Mouse (Mus musculus): ENCODE measurements around the gene Cep135. TPM values are rescaled to one million over a fixed set of nuclear protein-coding genes. Genes with fewer than 3 reads are reported as not detected.

The Cep135 gene
- polyA plus RNA-seq, 1 experiment from 2014 or later: 6.8 TPM

DNA sequence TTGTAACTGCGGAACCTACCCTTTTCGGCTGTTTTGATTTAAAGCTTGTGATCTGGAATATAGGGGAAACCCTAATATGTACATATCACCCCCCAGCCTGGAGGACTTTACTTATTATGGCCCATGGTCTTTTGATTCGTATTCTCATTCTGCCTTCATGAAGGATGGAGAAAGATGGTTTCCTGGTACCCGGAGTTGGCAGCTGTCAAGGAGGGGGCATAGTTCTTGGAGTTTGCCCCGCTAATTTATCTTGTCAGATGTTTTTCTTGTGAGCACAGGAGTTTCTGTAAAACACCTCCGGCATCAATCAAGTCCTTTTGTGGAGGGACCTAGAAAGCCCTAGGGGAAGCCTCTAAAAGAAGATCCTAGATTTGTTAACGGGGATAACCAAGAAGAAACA is 813 bp downstream of the Cep135 start:
- Histone ChIP-seq H3K4me3 (ENCODE audit: low read depth, low read length) (peak overlapping the region; percentile 86), H3K4me2 (ENCODE audit: low read depth, low read length) (peak overlapping the region; percentile 66), H3K27ac (replicated peaks; ENCODE audit: low read depth, low read length) (peak overlapping the region; percentile 88), H3K4me1 (ENCODE audit: control insufficient read depth, insufficient read depth, low read length) (peaks cover 7% of the 10 kb centered on the region; the same call in 1 of the 2 replicates), H3K36me3 (ENCODE audit: control insufficient read depth, insufficient read depth, low read length) (peaks cover 25% of the 10 kb centered on the region), H3K9me3 (ENCODE audit: control insufficient read depth, low read length) (no peaks in the 10 kb centered on the region), H3K27me3 (replicated peaks; ENCODE audit: control insufficient read depth, insufficient read depth, low read length) (no peaks in the 10 kb centered on the region), H3K9ac (ENCODE audit: low read depth, low read length) (peak overlapping the region; percentile 90)
- ATAC-seq (ENCODE audit: low read depth) (no peak), DNase-seq (ENCODE audit: low spot score) (no peak)
- WGBS: 4% methylated on average over 7 of the region's 7 CpGs

GRCm38 (mm10) chr5:76590009-76590408 is 1.5 kb downstream of the Cep135 start:
- peaks cover 7% of the 10 kb centered on the region; the same call in 1 of the 2 replicates for H3K4me1 ChIP-seq (ENCODE audit: control insufficient read depth, insufficient read depth, low read length)
- no peak overlapping the region for H3K9ac ChIP-seq (ENCODE audit: low read depth, low read length)
- H3K9me3 ChIP-seq (ENCODE audit: control insufficient read depth, low read length): no peaks in the 10 kb centered on the region
- no peak for ATAC-seq (ENCODE audit: low read depth)
- peaks cover 32% of the 10 kb centered on the region for H3K36me3 ChIP-seq (ENCODE audit: control insufficient read depth, insufficient read depth, low read length)
- no peaks in the 10 kb centered on the region for H3K27me3 ChIP-seq (replicated peaks; ENCODE audit: control insufficient read depth, insufficient read depth, low read length)
- H3K27ac ChIP-seq (replicated peaks; ENCODE audit: low read depth, low read length): no peak overlapping the region
- 0 out of 2 replicates have a peak overlapping the region, but pooled peaks have one; percentile 86 for H3K4me3 ChIP-seq (ENCODE audit: low read depth, low read length)
- peak overlapping the region; percentile 66; the same call in 1 of the 2 replicates for H3K4me2 ChIP-seq (ENCODE audit: low read depth, low read length)
- 83% methylated on average over 2 of the region's 2 CpGs for WGBS
- DNase-seq (ENCODE audit: low spot score): no peak

- ATAC-seq (ENCODE audit: low read depth): no peak
- Histone ChIP-seq H3K36me3 (ENCODE audit: control insufficient read depth, insufficient read depth, low read length) (peaks cover 49% of the 10 kb centered on the region), H3K27me3 (replicated peaks; ENCODE audit: control insufficient read depth, insufficient read depth, low read length) (no peaks in the 10 kb centered on the region), H3K4me2 (ENCODE audit: low read depth, low read length) (no peak overlapping the region), H3K27ac (replicated peaks; ENCODE audit: low read depth, low read length) (no peak overlapping the region), H3K9ac (ENCODE audit: low read depth, low read length) (no peak overlapping the region), H3K4me3 (ENCODE audit: low read depth, low read length) (no peak overlapping the region), H3K9me3 (ENCODE audit: control insufficient read depth, low read length) (no peaks in the 10 kb centered on the region), H3K4me1 (ENCODE audit: control insufficient read depth, insufficient read depth, low read length) (peaks cover 7% of the 10 kb centered on the region; the same call in 1 of the 2 replicates)
- WGBS: 59% methylated on average over 9 of the region's 9 CpGs
- DNase-seq (ENCODE audit: low spot score): no peak
Observed at GRCm38 (mm10) chr5:76591885-76592284, 3.4 kb downstream of the Cep135 start.

DNA sequence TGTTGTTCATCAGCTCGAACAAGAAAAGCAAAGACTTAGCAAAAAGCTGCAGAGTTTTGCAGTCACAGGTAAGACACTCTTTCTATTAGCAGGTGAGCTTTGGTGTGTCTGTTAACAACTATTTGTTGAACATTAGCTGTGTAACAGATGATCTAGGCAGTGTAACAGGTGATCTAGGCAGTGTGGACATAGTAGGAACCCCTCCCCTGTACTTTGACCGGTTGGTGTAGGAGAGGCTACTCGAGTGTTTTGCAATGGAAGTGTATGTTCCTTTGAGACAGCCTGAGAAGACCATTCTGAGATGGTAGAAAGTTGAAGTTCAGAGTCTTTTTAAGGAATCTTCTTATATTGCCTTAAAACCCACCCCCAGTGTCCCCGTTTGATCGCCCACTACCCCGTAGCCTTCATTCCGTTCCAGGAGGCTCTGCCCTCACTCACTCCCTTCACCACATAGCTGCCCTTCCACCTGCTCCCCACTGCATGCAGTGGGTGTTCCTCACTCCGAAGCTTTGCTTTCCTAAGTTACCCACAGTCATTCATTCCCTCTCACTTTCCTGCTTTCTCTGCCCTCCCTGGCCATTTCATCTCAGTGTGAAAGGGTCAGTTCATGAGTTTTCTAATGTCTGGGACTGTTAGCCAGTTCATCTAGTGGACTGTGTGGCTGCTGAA is 21.3 kb downstream of the Cep135 start:
- DNase-seq (ENCODE audit: low spot score) (no peak), ATAC-seq (ENCODE audit: low read depth) (no peak)
- H3K27me3 ChIP-seq (replicated peaks; ENCODE audit: control insufficient read depth, insufficient read depth, low read length): no peaks in the 10 kb centered on the region
- no peaks in the 10 kb centered on the region for H3K4me1 ChIP-seq (ENCODE audit: control insufficient read depth, insufficient read depth, low read length)
- no peaks in the 10 kb centered on the region for H3K9me3 ChIP-seq (ENCODE audit: control insufficient read depth, low read length)
- no peak overlapping the region for H3K4me2 ChIP-seq (ENCODE audit: low read depth, low read length)
- H3K36me3 ChIP-seq (ENCODE audit: control insufficient read depth, insufficient read depth, low read length): peaks cover 79% of the 10 kb centered on the region
- WGBS: 93% methylated on average over 8 of the region's 8 CpGs
- H3K4me3 ChIP-seq (ENCODE audit: low read depth, low read length): no peak overlapping the region
- H3K27ac ChIP-seq (replicated peaks; ENCODE audit: low read depth, low read length): no peak overlapping the region
- no peak overlapping the region for H3K9ac ChIP-seq (ENCODE audit: low read depth, low read length)

GRCm38 (mm10) chr5:76612867-76613499 is 24.5 kb downstream of the Cep135 start:
- peak; percentile 41 for DNase-seq (ENCODE audit: low spot score)

DNA sequence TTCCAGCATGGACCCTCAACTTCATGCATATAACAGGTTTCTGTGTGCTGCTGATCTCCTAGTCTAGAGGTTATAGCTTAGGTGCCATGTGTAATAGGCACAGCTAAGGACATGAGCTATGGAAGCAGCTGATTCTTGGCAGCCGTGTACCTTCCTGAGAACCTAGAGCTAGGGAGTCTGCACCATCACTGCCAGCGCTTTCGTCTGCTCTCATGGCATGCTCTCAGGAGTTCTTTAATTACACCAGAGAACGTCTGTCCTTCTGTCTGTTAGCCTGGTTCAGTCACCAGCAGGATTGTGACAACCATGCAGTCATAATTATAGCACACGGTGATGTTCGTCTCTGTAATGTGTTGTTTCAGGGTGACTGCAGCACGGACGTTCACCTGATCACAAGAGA is 26.8 kb downstream of the Cep135 start:
- no peak overlapping the region for H3K9ac ChIP-seq (ENCODE audit: low read depth, low read length)
- no peak overlapping the region for H3K27ac ChIP-seq (replicated peaks; ENCODE audit: low read depth, low read length)
- ATAC-seq (ENCODE audit: low read depth) (no peak), DNase-seq (ENCODE audit: low spot score) (no peak)
- no peak overlapping the region for H3K4me2 ChIP-seq (ENCODE audit: low read depth, low read length)
- H3K27me3 ChIP-seq (replicated peaks; ENCODE audit: control insufficient read depth, insufficient read depth, low read length): no peaks in the 10 kb centered on the region
- H3K36me3 ChIP-seq (ENCODE audit: control insufficient read depth, insufficient read depth, low read length): peaks cover 86% of the 10 kb centered on the region
- WGBS: 89% methylated on average over 8 of the region's 8 CpGs
- H3K9me3 ChIP-seq (ENCODE audit: control insufficient read depth, low read length): no peaks in the 10 kb centered on the region
- H3K4me1 ChIP-seq (ENCODE audit: control insufficient read depth, insufficient read depth, low read length): no peaks in the 10 kb centered on the region
- no peak overlapping the region for H3K4me3 ChIP-seq (ENCODE audit: low read depth, low read length)

More at GRCm38 (mm10) chr5:76612867-76613499, 24.5 kb downstream of the Cep135 start:
- Histone ChIP-seq H3K4me2 (ENCODE audit: low read depth, low read length) (no peak overlapping the region), H3K9me3 (ENCODE audit: control insufficient read depth, low read length) (no peaks in the 10 kb centered on the region), H3K4me1 (ENCODE audit: control insufficient read depth, insufficient read depth, low read length) (no peaks in the 10 kb centered on the region), H3K27ac (replicated peaks; ENCODE audit: low read depth, low read length) (no peak overlapping the region), H3K27me3 (replicated peaks; ENCODE audit: control insufficient read depth, insufficient read depth, low read length) (no peaks in the 10 kb centered on the region), H3K4me3 (ENCODE audit: low read depth, low read length) (no peak overlapping the region), H3K36me3 (ENCODE audit: control insufficient read depth, insufficient read depth, low read length) (peaks cover 78% of the 10 kb centered on the region), H3K9ac (ENCODE audit: low read depth, low read length) (no peak overlapping the region)
- ATAC-seq (ENCODE audit: low read depth): no peak
- WGBS: 69% methylated on average over 6 of the region's 6 CpGs

- Histone ChIP-seq H3K9ac (ENCODE audit: low read depth, low read length) (no peak overlapping the region), H3K4me3 (ENCODE audit: low read depth, low read length) (no peak overlapping the region), H3K27ac (replicated peaks; ENCODE audit: low read depth, low read length) (no peak overlapping the region), H3K27me3 (replicated peaks; ENCODE audit: control insufficient read depth, insufficient read depth, low read length) (no peaks in the 10 kb centered on the region), H3K4me1 (ENCODE audit: control insufficient read depth, insufficient read depth, low read length) (no peaks in the 10 kb centered on the region), H3K36me3 (ENCODE audit: control insufficient read depth, insufficient read depth, low read length) (peaks cover 78% of the 10 kb centered on the region), H3K4me2 (ENCODE audit: low read depth, low read length) (no peak overlapping the region), H3K9me3 (ENCODE audit: control insufficient read depth, low read length) (no peaks in the 10 kb centered on the region)
- ATAC-seq (ENCODE audit: low read depth) (no peak), DNase-seq (ENCODE audit: low spot score) (no peak)
- WGBS: 83% methylated on average over 2 of the region's 2 CpGs
Observed at GRCm38 (mm10) chr5:76616196-76616747, 27.8 kb downstream of the Cep135 start.

DNA sequence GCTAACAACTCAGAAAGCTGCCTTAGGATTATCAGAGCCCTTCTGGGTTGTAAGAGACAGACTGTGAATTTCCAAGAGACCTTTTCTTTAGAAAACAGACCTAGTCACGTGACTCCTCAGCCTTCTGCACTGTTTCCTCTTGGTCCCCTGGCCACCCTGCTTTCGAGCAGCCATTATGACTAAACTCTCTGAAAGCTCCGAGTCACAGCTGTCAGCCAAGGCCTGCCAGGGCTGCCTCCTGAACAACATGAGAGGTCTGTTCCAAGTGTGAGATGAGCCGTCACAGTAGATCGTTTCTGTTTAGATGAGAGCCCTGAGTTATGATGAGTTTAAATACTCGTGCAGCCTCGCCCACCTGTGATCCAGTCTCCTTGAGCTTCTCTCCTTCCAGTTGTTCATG is 30.3 kb downstream of the Cep135 start:
- WGBS: 79% methylated on average over 7 of the region's 7 CpGs
- H3K27ac ChIP-seq (replicated peaks; ENCODE audit: low read depth, low read length): no peak overlapping the region
- H3K4me1 ChIP-seq (ENCODE audit: control insufficient read depth, insufficient read depth, low read length): no peaks in the 10 kb centered on the region
- DNase-seq (ENCODE audit: low spot score): no peak
- H3K4me3 ChIP-seq (ENCODE audit: low read depth, low read length): no peak overlapping the region
- ATAC-seq (ENCODE audit: low read depth): no peak
- H3K9me3 ChIP-seq (ENCODE audit: control insufficient read depth, low read length): no peaks in the 10 kb centered on the region
- H3K9ac ChIP-seq (ENCODE audit: low read depth, low read length): no peak overlapping the region
- H3K27me3 ChIP-seq (replicated peaks; ENCODE audit: control insufficient read depth, insufficient read depth, low read length): no peaks in the 10 kb centered on the region
- peaks cover 73% of the 10 kb centered on the region for H3K36me3 ChIP-seq (ENCODE audit: control insufficient read depth, insufficient read depth, low read length)
- no peak overlapping the region for H3K4me2 ChIP-seq (ENCODE audit: low read depth, low read length)

All from embryonic facial prominence, embryonic 14.5 days (tissue).